Mouse (Mus musculus): ENCODE measurements around the gene Arhgap10. TPM values are rescaled to one million over a fixed set of nuclear protein-coding genes. Genes with fewer than 3 reads are reported as not detected.

Gene Arhgap10
- polyA plus RNA-seq, 1 experiment = 7.2 TPM

DNA sequence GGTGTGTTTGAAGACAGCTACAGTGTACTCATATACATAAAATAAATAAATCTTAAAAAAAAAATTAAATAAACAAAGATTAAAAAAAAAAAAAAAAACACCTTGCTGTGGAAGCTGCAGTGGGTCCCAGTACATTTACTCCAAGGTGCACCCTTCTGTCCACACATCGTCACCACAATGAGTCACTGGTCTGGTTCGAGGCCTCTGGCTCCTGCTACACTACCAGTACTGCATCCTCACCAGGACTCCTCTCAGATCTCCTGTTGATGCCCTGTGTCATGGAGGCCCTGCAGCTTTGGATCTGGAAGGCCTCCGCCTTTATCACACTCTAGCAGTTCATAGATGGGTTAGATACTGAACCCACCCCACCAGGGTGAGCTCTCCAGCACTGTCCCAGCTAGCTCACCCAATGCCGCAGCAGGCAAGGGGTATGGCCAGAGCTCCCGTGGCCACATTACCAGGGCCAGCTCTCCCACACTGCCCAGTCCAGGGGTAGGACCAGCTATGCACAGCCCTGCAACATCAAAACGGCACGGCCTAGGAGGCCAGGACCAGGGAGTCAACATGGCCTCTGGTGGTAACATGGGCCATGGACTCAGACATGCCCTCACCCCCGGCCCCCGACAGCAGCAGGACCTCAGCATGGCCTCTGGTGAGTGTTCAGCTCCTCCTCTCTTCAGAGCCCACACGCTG lies 26.4 kb downstream of the Arhgap10 start:
- TF ChIP-seq CTCF (IDR thresholded peaks at IDR 0.05; ENCODE audit: control insufficient read depth, insufficient read depth, insufficient replicate concordance, low read depth, low read length) = no peak
- no peak for TF ChIP-seq POLR2A (IDR thresholded peaks at IDR 0.05; ENCODE audit: control insufficient read depth, low read depth, low read length)
- no peak overlapping the region; the same call in 1 of the 2 replicates for H3K27ac ChIP-seq (ENCODE audit: control insufficient read depth, insufficient read depth, low read depth, low read length)
- H3K4me1 ChIP-seq (ENCODE audit: control insufficient read depth, insufficient read depth, low read length) = no peaks in the 10 kb centered on the region; the same call in 1 of the 2 replicates

DNA sequence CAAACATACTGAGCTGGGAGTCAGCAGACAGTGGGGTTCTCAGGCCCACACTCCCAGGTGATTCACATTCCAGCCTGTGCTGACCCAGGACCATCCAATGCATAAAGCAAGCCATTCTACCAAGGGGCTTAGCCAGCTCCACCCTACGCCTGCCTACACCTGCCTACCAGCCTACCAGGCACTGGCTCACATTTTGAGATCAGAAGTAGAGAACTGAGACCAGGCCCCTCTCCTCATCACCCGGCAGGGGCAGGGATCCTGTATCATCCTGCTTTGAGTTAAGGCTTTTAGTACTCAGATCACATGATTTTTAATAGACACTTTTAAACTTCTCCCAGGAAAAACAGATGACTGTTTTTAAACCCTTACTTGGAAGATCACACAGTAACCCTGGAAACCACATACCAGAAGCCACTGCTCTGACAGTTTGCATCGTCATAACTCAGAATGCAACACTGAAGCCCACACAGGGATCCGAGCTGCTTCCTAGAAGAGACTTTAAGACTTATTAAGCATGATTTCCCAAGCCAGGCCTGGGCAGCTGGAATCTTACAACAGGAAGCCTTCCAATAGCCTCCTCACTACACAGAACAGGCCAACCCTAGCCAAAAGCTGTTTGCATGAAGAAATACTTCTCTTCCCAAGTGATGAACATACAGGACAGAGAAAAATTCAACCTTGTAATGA lies 27.5 kb downstream of the Arhgap10 start:
- Histone ChIP-seq H3K27me3 (ENCODE audit: control insufficient read depth, insufficient read depth, low read length) (no peaks in the 10 kb centered on the region), H3K27ac (ENCODE audit: control insufficient read depth, insufficient read depth, low read depth, low read length) (0 out of 2 replicates have a peak overlapping the region, but pooled peaks have one; percentile 12), H3K36me3 (ENCODE audit: control insufficient read depth, insufficient read depth, low read length) (no peaks in the 10 kb centered on the region), H3K4me1 (ENCODE audit: control insufficient read depth, insufficient read depth, low read length) (no peaks in the 10 kb centered on the region; the same call in 1 of the 2 replicates), H3K4me3 (ENCODE audit: control insufficient read depth, low read depth, low read length) (no peak overlapping the region)
- TF ChIP-seq POLR2A (IDR thresholded peaks at IDR 0.05; ENCODE audit: control insufficient read depth, low read depth, low read length) (no peak), CTCF (IDR thresholded peaks at IDR 0.05; ENCODE audit: control insufficient read depth, insufficient read depth, insufficient replicate concordance, low read depth, low read length) (no peak)

More for the DNA sequence above, 26.4 kb downstream of the Arhgap10 start:
- Histone ChIP-seq H3K27me3 (ENCODE audit: control insufficient read depth, insufficient read depth, low read length) (no peaks in the 10 kb centered on the region), H3K36me3 (ENCODE audit: control insufficient read depth, insufficient read depth, low read length) (no peaks in the 10 kb centered on the region), H3K4me3 (ENCODE audit: control insufficient read depth, low read depth, low read length) (no peak overlapping the region)

GRCm38 (mm10) chr8:77489235-77489634 lies 28.5 kb downstream of the Arhgap10 start:
- Histone ChIP-seq H3K4me1 (ENCODE audit: control insufficient read depth, insufficient read depth, low read length) (no peaks in the 10 kb centered on the region; the same call in 1 of the 2 replicates), H3K27ac (ENCODE audit: control insufficient read depth, insufficient read depth, low read depth, low read length) (no peak overlapping the region), H3K27me3 (ENCODE audit: control insufficient read depth, insufficient read depth, low read length) (no peaks in the 10 kb centered on the region), H3K36me3 (ENCODE audit: control insufficient read depth, insufficient read depth, low read length) (no peaks in the 10 kb centered on the region), H3K4me3 (ENCODE audit: control insufficient read depth, low read depth, low read length) (no peak overlapping the region)
- TF ChIP-seq CTCF (IDR thresholded peaks at IDR 0.05; ENCODE audit: control insufficient read depth, insufficient read depth, insufficient replicate concordance, low read depth, low read length) (no peak), POLR2A (IDR thresholded peaks at IDR 0.05; ENCODE audit: control insufficient read depth, low read depth, low read length) (no peak)

GRCm38 (mm10) chr8:77488215-77488606 lies 29.5 kb downstream of the Arhgap10 start:
- no peaks in the 10 kb centered on the region; the same call in 1 of the 2 replicates for H3K4me1 ChIP-seq (ENCODE audit: control insufficient read depth, insufficient read depth, low read length)
- no peaks in the 10 kb centered on the region for H3K27me3 ChIP-seq (ENCODE audit: control insufficient read depth, insufficient read depth, low read length)
- H3K4me3 ChIP-seq (ENCODE audit: control insufficient read depth, low read depth, low read length) = no peak overlapping the region
- 0 out of 2 replicates have a peak overlapping the region, but pooled peaks have one; percentile 43 for H3K27ac ChIP-seq (ENCODE audit: control insufficient read depth, insufficient read depth, low read depth, low read length)
- H3K36me3 ChIP-seq (ENCODE audit: control insufficient read depth, insufficient read depth, low read length) = no peaks in the 10 kb centered on the region
- TF ChIP-seq CTCF (IDR thresholded peaks at IDR 0.05; ENCODE audit: control insufficient read depth, insufficient read depth, insufficient replicate concordance, low read depth, low read length) (no peak), POLR2A (IDR thresholded peaks at IDR 0.05; ENCODE audit: control insufficient read depth, low read depth, low read length) (no peak)

GRCm38 (mm10) chr8:77487590-77488214 lies 30.1 kb downstream of the Arhgap10 start:
- Histone ChIP-seq H3K4me1 (ENCODE audit: control insufficient read depth, insufficient read depth, low read length) (no peaks in the 10 kb centered on the region; the same call in 1 of the 2 replicates), H3K4me3 (ENCODE audit: control insufficient read depth, low read depth, low read length) (no peak overlapping the region), H3K36me3 (ENCODE audit: control insufficient read depth, insufficient read depth, low read length) (no peaks in the 10 kb centered on the region), H3K27ac (ENCODE audit: control insufficient read depth, insufficient read depth, low read depth, low read length) (peak overlapping the region; percentile 43; the same call in 1 of the 2 replicates), H3K27me3 (ENCODE audit: control insufficient read depth, insufficient read depth, low read length) (no peaks in the 10 kb centered on the region)
- TF ChIP-seq POLR2A (IDR thresholded peaks at IDR 0.05; ENCODE audit: control insufficient read depth, low read depth, low read length) = no peak
- TF ChIP-seq CTCF (IDR thresholded peaks at IDR 0.05; ENCODE audit: control insufficient read depth, insufficient read depth, insufficient replicate concordance, low read depth, low read length) = no peak

GRCm38 (mm10) chr8:77486749-77487148 lies 31.0 kb downstream of the Arhgap10 start:
- H3K4me1 ChIP-seq (ENCODE audit: control insufficient read depth, insufficient read depth, low read length) = no peaks in the 10 kb centered on the region; the same call in 1 of the 2 replicates
- TF ChIP-seq CTCF (IDR thresholded peaks at IDR 0.05; ENCODE audit: control insufficient read depth, insufficient read depth, insufficient replicate concordance, low read depth, low read length) (no peak), POLR2A (IDR thresholded peaks at IDR 0.05; ENCODE audit: control insufficient read depth, low read depth, low read length) (no peak)
- no peaks in the 10 kb centered on the region for H3K36me3 ChIP-seq (ENCODE audit: control insufficient read depth, insufficient read depth, low read length)
- H3K4me3 ChIP-seq (ENCODE audit: control insufficient read depth, low read depth, low read length) = no peak overlapping the region
- H3K27ac ChIP-seq (ENCODE audit: control insufficient read depth, insufficient read depth, low read depth, low read length) = peak overlapping the region; percentile 66
- H3K27me3 ChIP-seq (ENCODE audit: control insufficient read depth, insufficient read depth, low read length) = no peaks in the 10 kb centered on the region

- H3K27ac ChIP-seq (ENCODE audit: control insufficient read depth, insufficient read depth, low read depth, low read length) = no peak overlapping the region
Observed at GRCm38 (mm10) chr8:77484817-77485216, 32.9 kb downstream of the Arhgap10 start.

More at GRCm38 (mm10) chr8:77484817-77485216, 32.9 kb downstream of the Arhgap10 start:
- no peaks in the 10 kb centered on the region for H3K36me3 ChIP-seq (ENCODE audit: control insufficient read depth, insufficient read depth, low read length)
- no peaks in the 10 kb centered on the region for H3K27me3 ChIP-seq (ENCODE audit: control insufficient read depth, insufficient read depth, low read length)
- H3K4me3 ChIP-seq (ENCODE audit: control insufficient read depth, low read depth, low read length) = no peak overlapping the region
- no peaks in the 10 kb centered on the region; the same call in 1 of the 2 replicates for H3K4me1 ChIP-seq (ENCODE audit: control insufficient read depth, insufficient read depth, low read length)
- TF ChIP-seq CTCF (IDR thresholded peaks at IDR 0.05; ENCODE audit: control insufficient read depth, insufficient read depth, insufficient replicate concordance, low read depth, low read length) (no peak), POLR2A (IDR thresholded peaks at IDR 0.05; ENCODE audit: control insufficient read depth, low read depth, low read length) (no peak)
